Mouse (Mus musculus) B cell, adult 2 months (primary cell): Measurements from ENCODE around the gene Pafah1b3.

Experiments used
- DNase-seq, 2 experiments: peaks; one replicate each; pipeline ENCODE4 v3.0.0; 2022

The Pafah1b3 gene

GRCm38 (mm10) chr7:25279861-25280791, 17.7 kb downstream of the Pafah1b3 start:
- no peak for DNase-seq

DNA sequence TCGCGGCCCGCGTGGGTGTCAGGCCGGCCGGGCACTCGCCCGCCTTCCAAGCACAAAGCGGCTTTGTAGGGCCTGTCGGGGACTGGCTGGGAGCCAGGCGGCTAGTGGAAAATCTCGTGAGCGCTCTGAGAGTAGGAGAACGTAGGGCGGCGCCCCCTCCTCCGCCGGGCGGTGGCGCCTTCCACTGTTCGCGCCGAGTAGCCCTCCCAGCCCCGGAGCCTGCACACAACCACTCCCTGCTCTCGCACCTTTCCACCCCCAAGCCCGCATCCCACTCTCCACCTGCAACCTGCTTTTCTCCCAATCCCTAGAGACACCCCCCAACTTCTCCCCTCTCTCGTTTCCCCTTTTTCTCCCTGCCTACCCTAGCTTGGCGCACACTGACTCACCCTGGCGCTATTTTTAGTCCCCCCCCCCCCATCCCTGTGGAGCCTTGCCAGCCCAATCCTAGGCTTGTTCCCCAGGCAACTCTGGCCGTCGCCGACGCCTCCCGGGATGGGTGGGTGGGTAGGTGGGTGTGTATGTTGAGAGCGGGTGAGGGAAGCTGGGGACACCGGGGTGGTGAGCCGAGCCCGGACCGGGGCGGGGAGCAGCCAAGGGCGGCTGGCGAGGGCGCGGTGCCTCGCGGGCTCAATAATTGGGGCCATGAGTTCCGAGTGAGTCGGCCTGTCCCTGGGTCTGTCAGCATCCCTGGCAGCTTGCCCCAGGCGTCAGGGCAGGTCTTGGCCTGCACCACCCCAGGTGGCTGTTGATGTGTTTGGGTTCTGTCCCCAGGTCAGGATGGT, 18.5 kb downstream of the Pafah1b3 start:
- peak; percentile 84 to 87 for DNase-seq

GRCm38 (mm10) chr7:25278341-25279075, 19.3 kb downstream of the Pafah1b3 start:
- DNase-seq, result peak; percentile 86

DNA sequence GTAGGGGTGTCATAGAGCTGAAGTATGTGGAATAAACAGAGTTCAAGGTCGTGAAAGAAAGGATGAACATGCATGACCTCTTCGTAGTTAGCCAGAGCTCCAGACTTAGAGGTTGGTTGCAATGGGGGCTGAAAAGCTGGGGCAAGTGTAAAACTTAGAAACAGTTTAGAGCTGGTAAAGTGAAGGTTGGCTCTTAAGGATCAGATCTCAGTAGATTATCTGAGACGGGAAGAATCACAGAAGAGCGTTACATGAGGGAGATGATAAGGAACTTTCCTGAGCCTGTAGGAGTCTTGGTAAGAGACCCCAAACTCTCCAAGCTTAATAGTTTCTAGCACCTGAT, 19.8 kb downstream of the Pafah1b3 start:
- no peak for DNase-seq

DNA sequence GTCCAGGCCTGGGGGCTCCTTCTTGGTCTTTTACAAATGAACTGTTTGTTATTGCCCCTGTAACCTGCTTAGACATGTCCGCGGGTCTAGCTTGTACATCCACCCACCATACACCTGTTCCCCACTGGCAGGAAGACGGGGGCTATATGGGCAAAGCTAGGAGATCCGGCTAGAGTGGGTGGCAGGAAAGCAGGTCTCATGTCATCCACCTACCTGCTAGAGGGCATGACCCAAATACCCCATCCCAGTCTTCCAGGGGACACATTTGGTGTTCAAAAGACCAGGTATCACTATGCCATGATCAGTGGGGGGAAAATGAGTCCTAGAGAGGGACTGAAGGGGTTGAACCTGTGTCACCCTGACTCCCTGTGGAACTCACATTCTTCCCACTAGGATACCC, 20.4 kb downstream of the Pafah1b3 start:
- no peak for DNase-seq

GRCm38 (mm10) chr7:25275555-25276298, 22.1 kb downstream of the Pafah1b3 start:
- no peak for DNase-seq

GRCm38 (mm10) chr7:25274996-25275395, 22.8 kb downstream of the Pafah1b3 start:
- no peak for DNase-seq

DNA sequence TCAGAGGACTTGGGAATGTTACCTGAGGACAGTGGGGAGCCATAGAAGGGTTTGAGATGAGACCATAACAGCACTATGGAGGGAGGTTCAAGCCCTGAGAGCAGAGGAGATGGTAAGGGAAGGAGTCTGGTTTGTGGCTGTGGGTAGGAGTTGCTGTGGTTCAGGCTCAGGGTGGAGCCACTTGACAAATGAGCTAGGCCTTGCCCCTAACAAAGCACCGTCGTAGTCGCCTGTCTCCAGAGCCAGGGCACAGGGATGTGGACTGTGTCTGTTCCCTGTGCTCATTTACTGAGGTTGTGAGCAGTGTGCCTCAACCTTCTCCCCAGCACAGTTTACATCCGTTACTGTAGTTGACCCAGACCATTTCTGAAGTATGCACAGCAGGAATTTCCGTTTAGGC, 23.2 kb downstream of the Pafah1b3 start:
- DNase-seq, result no peak

DNA sequence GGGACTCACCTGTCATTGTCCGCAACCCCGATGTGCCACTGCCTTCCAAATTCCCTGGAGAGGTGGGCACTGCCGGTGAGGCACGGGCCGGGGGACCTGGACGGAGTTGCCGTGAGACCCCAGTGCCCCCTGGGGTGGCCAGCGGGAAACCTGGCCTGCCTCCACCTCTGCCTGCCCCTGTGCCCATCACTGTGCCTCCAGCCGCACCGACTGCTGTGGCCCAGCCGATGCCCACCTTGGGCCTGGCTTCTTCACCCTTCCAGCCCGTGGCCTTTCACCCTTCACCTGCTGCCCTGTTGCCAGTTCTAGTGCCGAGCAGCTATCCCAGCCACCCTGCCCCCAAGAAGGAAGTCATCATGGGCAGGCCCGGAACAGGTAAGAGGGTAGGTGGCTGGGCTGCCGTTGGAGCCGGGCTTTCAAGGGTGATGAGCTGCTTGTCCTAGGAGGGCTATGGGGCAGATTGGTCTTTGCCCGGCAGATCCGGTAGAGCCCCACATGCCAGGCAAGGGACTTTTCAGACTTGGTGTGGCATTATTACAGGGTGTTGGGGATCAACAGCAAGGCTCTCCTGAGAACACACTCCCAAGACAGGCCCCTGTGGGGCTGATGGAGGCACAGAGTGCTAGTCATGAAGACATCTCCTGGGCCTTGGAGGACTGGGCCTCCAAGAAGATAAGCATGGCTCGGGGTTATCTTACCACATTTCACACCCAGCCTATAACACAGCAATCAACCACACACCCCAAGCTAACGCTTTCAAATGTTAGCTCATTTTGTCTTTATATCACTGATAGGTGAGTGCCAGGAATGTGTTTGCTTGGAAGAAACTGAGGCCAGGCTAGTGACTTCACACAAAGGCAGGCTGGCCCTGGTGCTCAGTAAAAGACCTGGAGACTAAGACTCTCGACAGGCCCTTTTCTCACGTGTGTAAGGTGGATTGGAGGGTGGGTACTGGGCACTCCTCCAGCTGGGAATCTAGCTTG, 24.2 kb downstream of the Pafah1b3 start:
- no peak for DNase-seq

DNA sequence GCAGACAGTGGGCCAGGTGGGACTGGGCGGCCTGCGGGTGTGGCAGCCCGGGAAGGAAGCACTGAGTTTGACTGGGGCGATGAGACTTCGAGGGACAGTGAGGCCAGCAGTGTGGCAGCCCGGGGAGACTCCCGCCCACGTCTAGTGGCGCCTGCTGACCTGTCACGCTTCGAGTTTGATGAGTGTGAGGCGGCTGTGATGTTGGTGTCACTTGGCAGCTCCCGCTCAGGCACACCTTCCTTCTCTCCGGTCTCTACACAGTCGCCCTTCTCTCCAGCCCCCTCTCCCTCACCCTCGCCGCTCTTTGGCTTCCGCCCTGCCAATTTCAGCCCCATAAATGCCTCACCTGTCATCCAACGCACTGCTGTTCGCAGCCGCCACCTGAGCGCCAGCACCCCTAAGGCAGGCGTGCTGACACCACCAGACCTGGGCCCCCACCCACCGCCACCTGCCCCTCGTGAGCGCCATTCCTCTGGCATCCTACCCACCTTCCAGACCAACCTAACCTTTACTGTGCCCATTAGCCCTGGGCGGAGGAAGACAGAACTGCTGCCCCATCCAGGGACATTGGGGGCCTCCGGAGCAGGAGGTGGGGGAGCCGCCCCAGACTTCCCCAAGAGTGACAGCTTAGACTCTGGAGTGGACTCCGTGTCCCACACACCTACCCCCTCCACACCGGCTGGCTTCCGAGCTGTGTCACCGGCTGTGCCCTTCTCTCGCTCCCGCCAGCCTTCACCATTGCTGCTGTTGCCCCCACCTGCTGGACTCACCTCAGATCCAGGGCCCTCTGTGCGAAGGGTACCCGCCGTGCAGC, 25.1 kb downstream of the Pafah1b3 start:
- no peak for DNase-seq

DNA sequence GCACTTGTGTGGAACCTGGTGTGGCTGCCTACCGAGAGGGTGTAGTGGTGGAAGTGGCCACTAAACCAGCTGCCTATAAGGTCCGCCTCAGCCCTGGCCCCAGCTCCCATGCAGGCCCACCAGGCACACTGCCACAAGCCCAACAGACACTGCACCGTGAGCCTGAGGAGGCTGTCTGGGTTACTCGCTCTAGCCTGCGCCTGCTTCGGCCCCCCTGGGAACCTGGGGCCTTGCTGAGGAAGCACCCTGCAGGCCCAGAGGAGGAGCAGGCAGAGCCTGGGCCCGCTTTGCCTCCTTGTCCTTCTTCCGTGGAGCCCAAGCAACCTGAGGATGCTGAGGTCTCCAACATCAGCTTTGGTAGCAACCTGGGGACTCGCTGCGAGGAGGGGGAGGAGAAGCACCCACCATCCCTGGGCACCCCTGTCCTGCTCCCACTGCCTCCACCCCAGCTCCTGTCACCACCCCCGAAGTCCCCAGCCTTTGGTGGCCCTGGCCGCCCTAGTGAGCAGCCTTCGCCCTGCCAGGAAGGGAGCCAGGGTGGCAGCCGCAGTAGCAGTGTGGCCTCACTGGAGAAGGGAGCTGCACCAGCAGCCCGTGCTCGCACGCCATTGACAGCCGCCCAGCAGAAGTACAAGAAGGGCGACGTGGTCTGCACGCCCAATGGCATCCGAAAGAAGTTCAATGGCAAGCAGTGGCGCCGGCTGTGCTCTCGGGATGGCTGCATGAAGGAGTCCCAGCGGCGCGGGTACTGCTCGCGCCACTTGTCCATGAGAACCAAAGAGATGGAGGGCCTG, 25.9 kb downstream of the Pafah1b3 start:
- no peak for DNase-seq

DNA sequence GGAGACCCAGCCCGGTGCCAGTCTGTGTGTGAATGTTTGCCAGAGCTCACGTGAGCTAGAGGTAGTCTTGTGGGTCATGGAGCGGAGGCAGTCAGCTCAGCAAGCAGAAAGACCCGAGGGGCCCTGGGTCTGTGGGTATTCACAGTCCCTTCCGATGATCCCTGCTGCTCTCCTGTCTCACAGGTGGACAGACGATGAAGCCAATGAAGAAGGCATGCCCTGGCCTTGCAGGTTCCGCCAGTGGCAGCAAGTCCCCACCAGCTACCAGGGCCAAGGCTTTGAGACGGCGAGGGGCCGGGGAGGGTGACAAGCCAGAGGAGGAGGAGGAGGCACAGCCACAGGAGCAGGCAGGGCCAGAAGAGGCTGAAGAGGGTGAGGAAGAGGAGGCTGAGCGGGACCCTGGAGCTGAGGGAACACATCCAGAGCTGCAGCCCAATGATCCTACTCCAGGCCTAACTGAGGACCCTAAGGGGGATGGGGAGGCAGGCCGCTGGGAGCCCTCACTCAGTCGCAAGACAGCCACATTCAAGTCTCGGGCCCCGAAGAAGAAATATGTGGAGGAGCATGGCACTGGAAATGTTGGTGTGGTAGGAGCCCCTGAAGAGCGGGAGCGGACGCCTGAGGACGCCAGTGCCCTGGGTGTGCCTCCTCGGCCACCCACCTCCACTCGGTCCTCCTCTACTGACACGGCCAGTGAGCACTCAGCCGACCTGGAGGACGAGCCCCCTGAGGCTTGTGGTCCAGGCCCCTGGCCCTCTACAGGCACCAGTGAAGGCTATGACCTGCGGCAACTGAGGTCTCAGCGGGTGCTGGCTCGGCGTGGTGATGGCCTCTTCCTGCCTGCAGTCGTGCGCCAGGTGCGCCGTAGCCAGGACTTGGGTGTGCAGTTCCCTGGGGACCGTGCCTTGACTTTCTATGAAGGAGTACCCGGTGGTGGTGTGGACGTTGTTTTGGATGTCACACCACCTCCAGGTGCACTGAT, 26.8 kb downstream of the Pafah1b3 start:
- DNase-seq, result peak in 1 of 2 experiments; percentile 7

GRCm38 (mm10) chr7:25269545-25270271, 28.1 kb downstream of the Pafah1b3 start:
- DNase-seq, result peak; percentile 48 to 49

DNA sequence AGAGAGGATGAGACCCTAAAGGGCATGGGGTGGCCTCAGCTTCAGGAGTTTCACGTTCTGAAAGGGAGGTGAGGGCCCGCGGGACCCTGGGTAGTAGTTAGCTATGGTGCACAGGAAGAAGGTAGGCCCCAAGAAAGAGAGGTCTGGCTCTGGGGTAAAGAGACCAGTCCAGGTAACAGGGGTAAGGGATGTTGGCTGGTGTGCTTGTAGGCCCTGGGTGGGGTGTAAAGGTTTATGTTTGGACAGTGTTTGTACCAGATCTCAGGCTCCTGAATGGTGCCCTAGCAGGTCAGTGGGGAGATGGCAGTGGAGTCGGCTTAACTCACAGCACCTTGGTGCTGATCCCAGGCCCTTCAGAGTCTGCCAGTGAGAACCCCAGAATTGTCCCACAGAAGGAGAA, 28.8 kb downstream of the Pafah1b3 start:
- peak in 1 of 2 experiments; percentile 30 for DNase-seq

DNA sequence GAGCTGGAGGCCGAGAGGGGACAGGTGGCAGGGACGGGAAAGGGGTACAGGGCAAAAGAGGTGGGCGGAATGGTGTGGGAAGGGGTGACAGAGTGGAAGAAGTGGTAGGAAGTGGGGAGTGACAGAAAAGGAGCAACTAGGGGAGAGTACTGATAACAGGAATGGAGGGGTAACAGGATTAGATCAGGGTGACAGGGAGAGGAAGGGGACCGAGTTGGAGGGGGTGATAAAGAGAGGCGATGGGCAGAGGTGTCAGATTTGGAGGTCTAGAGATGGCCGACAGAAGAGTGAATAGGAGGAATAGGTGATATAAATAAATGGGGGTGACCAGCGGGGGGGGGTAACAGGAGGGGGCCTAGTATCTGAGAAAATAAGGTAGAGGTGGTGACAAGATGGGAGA, 29.2 kb downstream of the Pafah1b3 start:
- DNase-seq, result no peak

DNA sequence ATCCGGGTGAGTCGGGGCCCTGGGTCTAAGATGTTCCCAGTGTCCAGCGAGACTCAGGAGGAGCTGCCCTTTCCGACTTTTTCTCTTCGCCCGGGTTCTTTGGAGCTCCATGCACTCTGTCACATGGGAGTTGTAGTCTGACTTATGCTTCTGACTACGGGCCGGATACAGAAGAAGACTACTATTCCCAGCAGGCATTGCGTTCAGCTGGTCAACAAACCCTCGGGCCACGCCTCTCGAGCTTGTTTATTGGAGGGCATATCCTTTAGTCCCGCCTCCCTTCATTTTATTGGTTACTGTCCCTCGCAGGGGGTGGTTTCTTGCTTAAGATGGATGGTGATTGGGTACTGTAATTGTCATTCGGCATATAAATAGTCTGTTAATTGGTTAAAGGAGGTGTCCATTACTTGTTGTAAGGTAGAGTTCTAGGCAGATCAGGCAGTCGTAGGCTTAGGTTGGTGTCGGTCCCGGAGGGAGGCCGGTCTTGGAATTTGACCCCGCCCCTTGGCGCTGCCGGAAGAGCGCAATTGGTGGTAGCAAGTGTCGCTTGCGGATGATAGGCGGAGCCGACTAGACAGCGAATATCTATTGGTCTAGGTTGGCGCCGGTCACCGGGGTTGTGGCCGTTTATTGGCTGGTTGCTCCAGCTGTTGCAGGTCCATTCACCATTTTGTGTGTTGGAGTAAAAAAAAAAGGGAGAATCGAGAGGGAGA, 29.9 kb downstream of the Pafah1b3 start:
- DNase-seq, result peak; percentile 97 to 98

DNA sequence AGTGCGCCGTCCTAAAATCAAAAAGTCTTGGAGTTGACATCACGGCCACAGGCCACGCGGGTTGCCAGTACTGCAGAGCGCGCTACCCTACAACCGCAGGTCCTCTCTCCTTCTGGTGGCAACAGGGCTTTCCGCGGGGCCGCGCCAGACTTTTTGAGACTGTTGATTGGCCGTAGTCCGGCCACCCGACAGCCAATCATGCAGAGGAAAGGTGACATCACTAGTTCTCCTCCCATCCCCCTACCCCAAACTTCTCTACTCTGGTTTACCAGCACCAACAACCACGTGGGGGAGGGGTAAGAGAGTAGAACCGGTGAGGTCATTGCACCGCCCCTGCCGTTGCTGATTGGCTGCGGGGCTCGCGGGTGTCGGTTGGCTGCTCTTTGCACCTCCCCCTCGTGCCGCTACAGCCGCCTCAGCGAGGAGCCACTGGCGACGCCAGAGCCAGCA, 30.5 kb downstream of the Pafah1b3 start, which contains the start of gene Cic:
Gene Cic, plus strand, starts transcription at position 404 of the 450 bp plus-strand sequence.
- peak; percentile 98 to 99 for DNase-seq
